Mouse (Mus musculus): ENCODE results near the gene Lnx1. TPM values are rescaled to one million over a fixed set of nuclear protein-coding genes. Genes with fewer than 3 reads are reported as not detected.

The Lnx1 gene
- 4.8 and 6.8 TPM in 2 replicates for polyA plus RNA-seq (2012; rRNA removed; ENCODE audit: low replicate concordance)

GRCm38 (mm10) chr5:74702766-74703165 is at the start of gene Lnx1:
Gene Lnx1 (minus strand): TSS chr5:74702912.

Other genes with a start within 250 kb of the Lnx1 start
- 16.1 and 17.6 TPM in 2 replicates for gene Scfd2, start 171.2 kb downstream of the Lnx1 start, polyA plus RNA-seq (2012; rRNA removed; ENCODE audit: low replicate concordance)
- gene Fip1l1, start 167.5 kb downstream of the Lnx1 start, polyA plus RNA-seq (2012; rRNA removed; ENCODE audit: low replicate concordance) = 19.1 and 22.3 TPM in 2 replicates